Mouse (Mus musculus): Measurements from ENCODE around the gene Vopp1. TPM values are rescaled to one million over a fixed set of nuclear protein-coding genes. Genes with fewer than 3 reads are reported as not detected.

Gene Vopp1
- polyA plus RNA-seq, 1 experiment = 16.4 TPM

GRCm38 (mm10) chr6:57787376-57787775 lies 37.6 kb downstream of the Vopp1 start:
- Histone ChIP-seq H3K4me1 (ENCODE audit: control insufficient read depth, insufficient read depth, low read length) (no peaks in the 10 kb centered on the region), H3K4me3 (replicated peaks; ENCODE audit: extremely low read depth, low read depth, low read length) (no peak overlapping the region)
- no peak for TF ChIP-seq POLR2A (IDR thresholded peaks at IDR 0.05; ENCODE audit: borderline replicate concordance, extremely low read depth, low read depth, low read length)
- TF ChIP-seq CTCF (IDR thresholded peaks at IDR 0.05; ENCODE audit: insufficient read depth, low read length) = no peak
- DNase-seq = no peak
- WGBS = 96% methylated on average over 6 of the region's 6 CpGs

GRCm38 (mm10) chr6:57784251-57784650 lies 40.7 kb downstream of the Vopp1 start:
- no peak for TF ChIP-seq POLR2A (IDR thresholded peaks at IDR 0.05; ENCODE audit: borderline replicate concordance, extremely low read depth, low read depth, low read length)
- TF ChIP-seq CTCF (IDR thresholded peaks at IDR 0.05; ENCODE audit: insufficient read depth, low read length) = no peak
- Histone ChIP-seq H3K4me3 (replicated peaks; ENCODE audit: extremely low read depth, low read depth, low read length) (no peak overlapping the region), H3K4me1 (ENCODE audit: control insufficient read depth, insufficient read depth, low read length) (no peaks in the 10 kb centered on the region)
- 91% methylated on average over 1 of the region's 1 CpGs for WGBS
- DNase-seq = no peak

GRCm38 (mm10) chr6:57782658-57783057 lies 42.3 kb downstream of the Vopp1 start:
- no peaks in the 10 kb centered on the region for H3K4me1 ChIP-seq (ENCODE audit: control insufficient read depth, insufficient read depth, low read length)
- WGBS = 84% methylated on average over 1 of the region's 1 CpGs
- no peak for DNase-seq
- H3K4me3 ChIP-seq (replicated peaks; ENCODE audit: extremely low read depth, low read depth, low read length) = no peak overlapping the region
- TF ChIP-seq POLR2A (IDR thresholded peaks at IDR 0.05; ENCODE audit: borderline replicate concordance, extremely low read depth, low read depth, low read length) (no peak), CTCF (IDR thresholded peaks at IDR 0.05; ENCODE audit: insufficient read depth, low read length) (no peak)

GRCm38 (mm10) chr6:57780359-57780758 lies 44.6 kb downstream of the Vopp1 start:
- WGBS = 78% methylated on average over 3 of the region's 3 CpGs
- TF ChIP-seq CTCF (IDR thresholded peaks at IDR 0.05; ENCODE audit: insufficient read depth, low read length) (no peak), POLR2A (IDR thresholded peaks at IDR 0.05; ENCODE audit: borderline replicate concordance, extremely low read depth, low read depth, low read length) (no peak)
- no peak overlapping the region for H3K4me3 ChIP-seq (replicated peaks; ENCODE audit: extremely low read depth, low read depth, low read length)

GRCm38 (mm10) chr6:57773792-57774191 lies 51.2 kb downstream of the Vopp1 start:
- TF ChIP-seq CTCF (IDR thresholded peaks at IDR 0.05; ENCODE audit: insufficient read depth, low read length) (no peak), POLR2A (IDR thresholded peaks at IDR 0.05; ENCODE audit: borderline replicate concordance, extremely low read depth, low read depth, low read length) (no peak)
- 84% methylated on average over 1 of the region's 1 CpGs for WGBS
- DNase-seq = no peak
- Histone ChIP-seq H3K4me3 (replicated peaks; ENCODE audit: extremely low read depth, low read depth, low read length) (no peak overlapping the region), H3K4me1 (ENCODE audit: control insufficient read depth, insufficient read depth, low read length) (no peaks in the 10 kb centered on the region)

More at GRCm38 (mm10) chr6:57780359-57780758, 44.6 kb downstream of the Vopp1 start:
- no peak for DNase-seq
- H3K4me1 ChIP-seq (ENCODE audit: control insufficient read depth, insufficient read depth, low read length) = no peaks in the 10 kb centered on the region

GRCm38 (mm10) chr6:57770467-57771190 lies 54.3 kb downstream of the Vopp1 start:
- 87% methylated on average over 1 of the region's 1 CpGs for WGBS
- Histone ChIP-seq H3K4me3 (replicated peaks; ENCODE audit: extremely low read depth, low read depth, low read length) (no peak overlapping the region), H3K4me1 (ENCODE audit: control insufficient read depth, insufficient read depth, low read length) (no peaks in the 10 kb centered on the region)
- DNase-seq = no peak
- no peak for TF ChIP-seq CTCF (IDR thresholded peaks at IDR 0.05; ENCODE audit: insufficient read depth, low read length)
- no peak for TF ChIP-seq POLR2A (IDR thresholded peaks at IDR 0.05; ENCODE audit: borderline replicate concordance, extremely low read depth, low read depth, low read length)

- 58% methylated on average over 7 of the region's 7 CpGs for WGBS
- H3K4me1 ChIP-seq (ENCODE audit: control insufficient read depth, insufficient read depth, low read length) = no peaks in the 10 kb centered on the region; the same call in 1 of the 2 replicates
- no peak for TF ChIP-seq CTCF (IDR thresholded peaks at IDR 0.05; ENCODE audit: insufficient read depth, low read length)
- no peak for TF ChIP-seq POLR2A (IDR thresholded peaks at IDR 0.05; ENCODE audit: borderline replicate concordance, extremely low read depth, low read depth, low read length)
- no peak for DNase-seq
- H3K4me3 ChIP-seq (replicated peaks; ENCODE audit: extremely low read depth, low read depth, low read length) = no peak overlapping the region
Observed at GRCm38 (mm10) chr6:57768948-57769525, 55.9 kb downstream of the Vopp1 start.

GRCm38 (mm10) chr6:57767112-57767868 lies 57.7 kb downstream of the Vopp1 start:
- Histone ChIP-seq H3K4me3 (replicated peaks; ENCODE audit: extremely low read depth, low read depth, low read length) (no peak overlapping the region), H3K4me1 (ENCODE audit: control insufficient read depth, insufficient read depth, low read length) (no peaks in the 10 kb centered on the region; the same call in 1 of the 2 replicates)
- DNase-seq = no peak
- 39% methylated on average over 8 of the region's 8 CpGs for WGBS
- no peak for TF ChIP-seq POLR2A (IDR thresholded peaks at IDR 0.05; ENCODE audit: borderline replicate concordance, extremely low read depth, low read depth, low read length)
- no peak for TF ChIP-seq CTCF (IDR thresholded peaks at IDR 0.05; ENCODE audit: insufficient read depth, low read length)

- WGBS = 71% methylated on average over 1 of the region's 1 CpGs
- no peak for DNase-seq
- no peak for TF ChIP-seq CTCF (IDR thresholded peaks at IDR 0.05; ENCODE audit: insufficient read depth, low read length)
- TF ChIP-seq POLR2A (IDR thresholded peaks at IDR 0.05; ENCODE audit: borderline replicate concordance, extremely low read depth, low read depth, low read length) = no peak
- H3K4me1 ChIP-seq (ENCODE audit: control insufficient read depth, insufficient read depth, low read length) = no peaks in the 10 kb centered on the region; the same call in 1 of the 2 replicates
- H3K4me3 ChIP-seq (replicated peaks; ENCODE audit: extremely low read depth, low read depth, low read length) = no peak overlapping the region
Observed at GRCm38 (mm10) chr6:57766287-57766686, 58.7 kb downstream of the Vopp1 start.
